Mouse (Mus musculus) liver, postnatal 0 days (tissue): ENCODE results near the gene Dusp7. TPM values are rescaled to one million over a fixed set of nuclear protein-coding genes. Genes with fewer than 3 reads are reported as not detected.

Experiments
- ATAC-seq: fragments of 200-750 bp; cut with Nextera tagmentation; 2 replicates; pipeline ENCODE4 v1.8.0; 2017; ENCODE audit warnings: mild to moderate bottlenecking, moderate library complexity
- DNase-seq: peaks from one replicate; pipeline ENCODE4 v3.0.0-alpha.2; 2016
- H3K27ac ChIP-seq: fragments of 300-500 bp; sonication (generic); 2 replicates; pipeline ENCODE4 v1.5.1; 2014; ENCODE audit warnings: antibody characterized with exemption, moderate library complexity, mild to moderate bottlenecking, low read depth
- H3K27me3 ChIP-seq: fragments of 300-500 bp; sonication (generic); 2 replicates; pipeline ENCODE4 v1.6.1; 2014; ENCODE audit warnings: low read length, control low read depth, mixed read lengths; ENCODE audit not compliant: insufficient read depth
- H3K36me3 ChIP-seq: fragments of 300-500 bp; sonication (generic); replicated peaks from 2 replicates; pipeline ENCODE4 v1.6.1; 2014; ENCODE audit warnings: mild to moderate bottlenecking, control low read depth, low read length, moderate library complexity, mixed read lengths; ENCODE audit not compliant: insufficient read depth
- H3K4me1 ChIP-seq: fragments of 300-500 bp; sonication (generic); 2 replicates; pipeline ENCODE4 v1.6.1; 2014; ENCODE audit warnings: antibody characterized with exemption, mild to moderate bottlenecking, control low read depth; ENCODE audit not compliant: insufficient read depth
- H3K4me2 ChIP-seq: fragments of 300-500 bp; sonication (generic); 2 replicates; pipeline ENCODE4 v1.6.1; 2014; ENCODE audit warnings: low read depth, mild to moderate bottlenecking, low read length, moderate library complexity, mixed read lengths
- H3K4me3 ChIP-seq: fragments of 300-500 bp; sonication (generic); 2 replicates; pipeline ENCODE4 v1.5.1; 2014; ENCODE audit warnings: low read depth, low read length
- H3K9ac ChIP-seq: fragments of 300-500 bp; sonication (generic); replicated peaks from 2 replicates; pipeline ENCODE4 v1.6.1; 2014; ENCODE audit warnings: mild to moderate bottlenecking, moderate library complexity
- H3K9me3 ChIP-seq: fragments of 300-500 bp; sonication (generic); 2 replicates; pipeline ENCODE4 v1.6.1; 2016; ENCODE audit warnings: mild to moderate bottlenecking, control low read depth, low read length, mixed read lengths
- CTCF ChIP-seq: sonication (generic); IDR thresholded peaks from 2 replicates; pipeline ENCODE4 v1.5.1; 2016; ENCODE audit warnings: antibody characterized with exemption, low read depth
- EP300 ChIP-seq: IDR thresholded peaks from 2 replicates; pipeline ENCODE4 v1.6.1; 2016; ENCODE audit warnings: antibody characterized with exemption, low read depth, mild to moderate bottlenecking
- WGBS: fragments of 180-500 bp; shearing (Covaris S2); extraction: QIAGEN DNeasy Blood & Tissue Kit; methylation state at CpG from one replicate; pipeline ENCODE4 v1.1.7; 2014; ENCODE audit not compliant: insufficient replicate concordance; 5-methylcytosine and 5-hydroxymethylcytosine counted together
- polyA plus RNA-seq: library from polyadenylated mRNA; unstranded; fragments of >200 nt; fragmentation: Nextera tagmentation; extraction: Ambion mirVana; gene quantifications from 2 replicates; pipeline ENCODE4 v1.2.1, GENCODE M21; 2015

Dusp7 gene
- polyA plus RNA-seq, 1 experiment from 2014 or later: 3.4 TPM

GRCm38 (mm10) chr9:106392828-106393527, 24.5 kb downstream of the Dusp7 start:
- H3K4me1 ChIP-seq: peaks cover 18% of the 10 kb centered on the region
- H3K9ac ChIP-seq: no peak overlapping the region

GRCm38 (mm10) chr9:106393548-106393947, 25.1 kb downstream of the Dusp7 start:
- Histone ChIP-seq H3K27ac (no peak overlapping the region), H3K27me3 (no peaks in the 10 kb centered on the region), H3K4me3 (no peak overlapping the region), H3K4me2 (no peak overlapping the region), H3K9me3 (no peaks in the 10 kb centered on the region), H3K9ac (no peak overlapping the region), H3K36me3 (no peaks in the 10 kb centered on the region), H3K4me1 (peaks cover 20% of the 10 kb centered on the region)
- 69% methylated on average over 8 of the region's 8 CpGs for WGBS
- no peak for ATAC-seq
- DNase-seq: no peak
- TF ChIP-seq CTCF (no peak), EP300 (no peak)

More at GRCm38 (mm10) chr9:106392828-106393527, 24.5 kb downstream of the Dusp7 start:
- Histone ChIP-seq H3K36me3 (no peaks in the 10 kb centered on the region), H3K27me3 (no peaks in the 10 kb centered on the region), H3K27ac (no peak overlapping the region), H3K9me3 (no peaks in the 10 kb centered on the region), H3K4me2 (no peak overlapping the region), H3K4me3 (no peak overlapping the region)
- ATAC-seq (no peak), DNase-seq (no peak)
- 72% methylated on average over 11 of the region's 11 CpGs for WGBS
- TF ChIP-seq CTCF (no peak), EP300 (no peak)

DNA sequence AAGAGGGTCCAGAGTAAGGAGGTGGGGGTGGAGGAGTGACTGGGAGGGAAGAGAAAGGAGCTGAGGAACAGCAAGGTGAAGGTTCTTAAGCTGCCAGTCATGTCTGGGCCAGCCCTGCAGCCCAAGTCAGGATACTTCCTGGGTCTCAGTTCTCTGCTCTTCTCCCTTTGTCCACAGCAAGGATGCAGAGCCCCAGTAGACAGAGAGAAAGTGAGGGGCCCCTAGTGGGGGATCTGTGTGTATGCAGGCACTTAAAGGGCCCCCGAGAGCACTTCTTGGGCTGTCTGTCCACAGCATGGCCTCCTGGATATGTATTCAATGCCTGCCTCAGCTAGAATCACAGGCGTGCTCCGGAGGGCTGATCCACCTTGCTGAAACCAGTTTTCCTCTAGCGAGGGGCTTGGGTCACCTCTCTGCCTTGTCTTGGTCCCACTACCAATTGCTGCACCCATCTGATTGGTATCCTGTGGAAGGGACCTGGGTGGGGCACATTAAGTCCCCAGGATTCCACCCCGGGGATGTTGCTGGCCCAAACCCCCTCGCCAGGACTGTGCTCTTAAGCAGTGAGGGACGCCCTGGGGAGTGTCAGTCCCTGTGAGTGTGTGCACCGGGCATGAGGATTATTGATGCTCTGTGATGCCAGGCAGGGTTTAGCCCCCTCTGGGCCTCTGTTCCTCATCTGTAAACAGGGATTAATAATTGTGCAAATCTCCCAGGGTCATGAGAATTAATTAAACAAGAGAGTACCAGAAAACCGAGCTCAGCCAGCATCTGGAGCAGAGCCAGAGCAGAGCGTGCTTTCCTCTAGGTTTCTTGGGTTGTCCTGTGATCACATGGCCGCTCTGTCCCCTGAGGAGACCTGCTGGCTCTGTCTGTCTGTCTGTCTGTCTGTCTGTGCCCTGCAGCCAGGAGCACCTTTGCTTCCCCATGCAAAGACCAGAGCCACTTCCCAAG, 26.5 kb downstream of the Dusp7 start:
- H3K4me2 ChIP-seq: no peak overlapping the region
- ATAC-seq: no peak
- H3K36me3 ChIP-seq: no peaks in the 10 kb centered on the region
- H3K4me1 ChIP-seq: peaks cover 34% of the 10 kb centered on the region
- no peak overlapping the region for H3K27ac ChIP-seq
- H3K4me3 ChIP-seq: no peak overlapping the region
- TF ChIP-seq EP300 (no peak), CTCF (peak; percentile 58)
- DNase-seq: no peak
- no peaks in the 10 kb centered on the region for H3K9me3 ChIP-seq
- 67% methylated on average over 11 of the region's 11 CpGs for WGBS
- no peaks in the 10 kb centered on the region for H3K27me3 ChIP-seq
- no peak overlapping the region for H3K9ac ChIP-seq

GRCm38 (mm10) chr9:106397733-106398132, 29.3 kb downstream of the Dusp7 start:
- Histone ChIP-seq H3K9ac (peak overlapping the region; percentile 28; the same call in 1 of the 2 replicates), H3K9me3 (no peaks in the 10 kb centered on the region), H3K4me2 (peak overlapping the region; percentile 34; the same call in 1 of the 2 replicates), H3K36me3 (no peaks in the 10 kb centered on the region), H3K27ac (peak overlapping the region; percentile 72), H3K4me3 (no peak overlapping the region), H3K27me3 (no peaks in the 10 kb centered on the region), H3K4me1 (peaks cover 53% of the 10 kb centered on the region)
- DNase-seq: no peak
- WGBS: 36% methylated on average over 4 of the region's 4 CpGs
- no peak; the same call in 1 of the 2 replicates for ATAC-seq
- TF ChIP-seq CTCF: no peak
- peak; percentile 62; the same call in 1 of the 2 replicates for TF ChIP-seq EP300

- TF ChIP-seq CTCF: no peak
- TF ChIP-seq EP300: peak; percentile 91
- H3K9me3 ChIP-seq: no peaks in the 10 kb centered on the region
- 55% methylated on average over 9 of the region's 9 CpGs for WGBS
- peak; percentile 87 for ATAC-seq
- H3K27ac ChIP-seq: peak overlapping the region; percentile 84
- H3K9ac ChIP-seq: no peak overlapping the region
- H3K4me3 ChIP-seq: no peak overlapping the region
- DNase-seq: peak; percentile 45
- peaks cover 55% of the 10 kb centered on the region for H3K4me1 ChIP-seq
- H3K36me3 ChIP-seq: no peaks in the 10 kb centered on the region
- no peaks in the 10 kb centered on the region for H3K27me3 ChIP-seq
- peak overlapping the region; percentile 31 for H3K4me2 ChIP-seq
Observed at GRCm38 (mm10) chr9:106398667-106399311, 30.4 kb downstream of the Dusp7 start.

- Histone ChIP-seq H3K9ac (no peak overlapping the region), H3K4me2 (0 out of 2 replicates have a peak overlapping the region, but pooled peaks have one; percentile 13), H3K4me1 (peaks cover 50% of the 10 kb centered on the region), H3K27ac (peak overlapping the region; percentile 84; the same call in 1 of the 2 replicates), H3K27me3 (no peaks in the 10 kb centered on the region), H3K4me3 (no peak overlapping the region), H3K36me3 (no peaks in the 10 kb centered on the region), H3K9me3 (no peaks in the 10 kb centered on the region)
- DNase-seq: no peak
- WGBS: 85% methylated on average over 3 of the region's 3 CpGs
- no peak for TF ChIP-seq CTCF
- TF ChIP-seq EP300: no peak
- no peak for ATAC-seq
Observed at GRCm38 (mm10) chr9:106399808-106400207, 31.4 kb downstream of the Dusp7 start.
